8 mouse cellular contexts compared by ENCODE assay signal in the genomic region with DNA sequence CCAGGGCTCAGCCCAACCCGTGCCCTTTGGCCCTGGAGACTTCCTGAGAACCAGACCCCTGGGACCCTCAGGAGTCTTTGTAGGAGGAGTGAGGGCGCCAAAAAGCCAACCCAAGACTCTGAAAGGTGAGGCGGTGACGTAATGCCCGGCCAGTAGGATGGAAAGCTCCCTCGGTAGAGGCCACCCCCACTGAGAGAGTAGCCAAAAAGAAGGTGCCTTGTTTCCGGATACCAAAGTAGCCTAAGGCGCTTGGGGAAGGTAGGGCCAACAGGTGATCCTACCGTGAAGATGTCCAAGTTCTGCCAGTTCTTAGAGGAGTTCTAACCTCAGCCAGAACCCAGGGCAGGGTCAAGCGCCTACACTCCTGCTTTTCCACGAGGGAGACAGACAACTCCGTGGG. TPM values are rescaled to one million over a fixed set of nuclear protein-coding genes. Genes with fewer than 3 reads are reported as not detected.
DNase-seq lines count a peak whose midpoint lies in the region; ATAC-seq and TF ChIP-seq lines count a peak whose summit lies in the region.

No protein-coding gene starts in this region.

- H3K4me1 ChIP-seq in lung, embryonic 14.5 days (ENCODE audit: insufficient read depth), result no peaks in the 10 kb centered on the region; the same call in 1 of the 2 replicates
- peaks cover 11% of the 10 kb centered on the region for H3K4me1 ChIP-seq in brown adipose tissue, adult 24 weeks (ENCODE audit: control insufficient read depth, insufficient read depth, insufficient read length, low read length)
- peaks cover 22% of the 10 kb centered on the region for H3K4me1 ChIP-seq in hindbrain, embryonic 13.5 days (replicated peaks)
- peaks cover 18% of the 10 kb centered on the region for H3K4me1 ChIP-seq in midbrain, embryonic 12.5 days

- no peaks in the 10 kb centered on the region for H3K9me3 ChIP-seq in lung, embryonic 14.5 days (ENCODE audit: low read depth, low read length)
- no peaks in the 10 kb centered on the region for H3K9me3 ChIP-seq in hindbrain, embryonic 13.5 days
- no peaks in the 10 kb centered on the region for H3K9me3 ChIP-seq in midbrain, embryonic 12.5 days

- peak overlapping the region; percentile 84 for H3K4me3 ChIP-seq in lung, embryonic 14.5 days (ENCODE audit: low read depth, low read length)
- peak overlapping the region; percentile 92 for H3K4me3 ChIP-seq in brown adipose tissue, adult 24 weeks (ENCODE audit: insufficient read depth, low read depth, low read length)
- H3K4me3 ChIP-seq in hindbrain, embryonic 13.5 days, result peak overlapping the region; percentile 62
- peak overlapping the region; percentile 72 for H3K4me3 ChIP-seq in midbrain, embryonic 12.5 days

- peak; percentile 46 for DNase-seq in lung, embryonic 14.5 days
- no peak for DNase-seq in lung, postnatal 10 days
- DNase-seq in ovary, postnatal 10 days (ENCODE audit: low spot score), result no peak
- no peak for DNase-seq in cerebellum, postnatal 36 days

- no peak for ATAC-seq in lung, embryonic 14.5 days (ENCODE audit: insufficient read depth)
- ATAC-seq in hindbrain, embryonic 13.5 days (ENCODE audit: low FRiP score), result no peak
- no peak for ATAC-seq in midbrain, embryonic 12.5 days (ENCODE audit: low FRiP score, low read depth)
- ATAC-seq in frontal cortex, adult (ENCODE audit: low TSS enrichment), result no peak

- H3K27ac ChIP-seq in lung, embryonic 14.5 days (ENCODE audit: low read depth), result no peak overlapping the region
- peak overlapping the region; percentile 18; the same call in 1 of the 2 replicates for H3K27ac ChIP-seq in brown adipose tissue, adult 24 weeks (replicated peaks; ENCODE audit: low read depth, low read length)
- no peak overlapping the region for H3K27ac ChIP-seq in hindbrain, embryonic 13.5 days
- H3K27ac ChIP-seq in midbrain, embryonic 12.5 days (replicated peaks), result no peak overlapping the region

- H3K4me2 ChIP-seq in lung, embryonic 14.5 days, result peak overlapping the region; percentile 98
- H3K4me2 ChIP-seq in hindbrain, embryonic 13.5 days, result peak overlapping the region; percentile 93
- H3K4me2 ChIP-seq in midbrain, embryonic 12.5 days (replicated peaks), result peak overlapping the region; percentile 84

- peak overlapping the region; percentile 93 for H3K9ac ChIP-seq in lung, embryonic 14.5 days
- H3K9ac ChIP-seq in hindbrain, embryonic 13.5 days, result no peak overlapping the region
- peak overlapping the region; percentile 74; the same call in 1 of the 2 replicates for H3K9ac ChIP-seq in midbrain, embryonic 12.5 days (replicated peaks)

- no peak for TF ChIP-seq CTCF in lung, embryonic 14.5 days (IDR thresholded peaks at IDR 0.05; ENCODE audit: low read depth)

- WGBS in lung, embryonic 14.5 days, result 13% methylated on average over 12 of the region's 12 CpGs
- 29% methylated on average over 12 of the region's 12 CpGs for WGBS in hindbrain, embryonic 13.5 days
- 30% methylated on average over 12 of the region's 12 CpGs for WGBS in midbrain, embryonic 12.5 days

- H3K36me3 ChIP-seq in lung, embryonic 14.5 days (ENCODE audit: insufficient read depth), result peaks cover 30% of the 10 kb centered on the region
- H3K36me3 ChIP-seq in hindbrain, embryonic 13.5 days, result peaks cover 13% of the 10 kb centered on the region
- H3K36me3 ChIP-seq in midbrain, embryonic 12.5 days, result peaks cover 27% of the 10 kb centered on the region

- H3K27me3 ChIP-seq in lung, embryonic 14.5 days (ENCODE audit: insufficient read depth, low read length), result no peaks in the 10 kb centered on the region
- peaks cover 46% of the 10 kb centered on the region for H3K27me3 ChIP-seq in hindbrain, embryonic 13.5 days
- peaks cover 44% of the 10 kb centered on the region for H3K27me3 ChIP-seq in midbrain, embryonic 12.5 days

RNA-seq across cellular contexts. Expression of gene 1700017B05Rik, which starts 1.5 kb away (rescaled TPM):
- 25.6 and 26.3 TPM in 2 replicates for polyA plus RNA-seq in lung, embryonic 14.5 days (2014; fragmentation: Nextera tagmentation; extraction: Ambion mirVana)
- 6.0 and 7.2 TPM in 2 replicates for polyA plus RNA-seq in brown adipose tissue, adult 24 weeks (2012; ENCODE audit: insufficient read depth, insufficient read length, missing spikeins)
- polyA plus RNA-seq in hindbrain, embryonic 13.5 days (2015; fragmentation: Nextera tagmentation; extraction: Ambion mirVana), result 3.8 and 5.4 TPM in 2 replicates
- polyA plus RNA-seq in midbrain, embryonic 12.5 days (2016; fragmentation: Nextera tagmentation; extraction: Ambion mirVana), result 8.7 and 9.7 TPM in 2 replicates

RNA-seq across cellular contexts. Expression of gene Trcg1, which starts 24.6 kb away (rescaled TPM):
- not detected in 2 replicates for polyA plus RNA-seq in lung, embryonic 14.5 days (2014; fragmentation: Nextera tagmentation; extraction: Ambion mirVana)
- not detected in 2 replicates for polyA plus RNA-seq in brown adipose tissue, adult 24 weeks (2012; ENCODE audit: insufficient read depth, insufficient read length, missing spikeins)
- not detected in 2 replicates for polyA plus RNA-seq in hindbrain, embryonic 13.5 days (2015; fragmentation: Nextera tagmentation; extraction: Ambion mirVana)
- not detected in 2 replicates for polyA plus RNA-seq in midbrain, embryonic 12.5 days (2016; fragmentation: Nextera tagmentation; extraction: Ambion mirVana)
